Mouse (Mus musculus) midbrain, postnatal 0 days (tissue): ENCODE measurements around the gene Alkbh3. TPM values are rescaled to one million over a fixed set of nuclear protein-coding genes. Genes with fewer than 3 reads are reported as not detected.

Experiments used
- ATAC-seq: fragments of 200-750 bp; cut with Nextera tagmentation; 2 replicates; pipeline ENCODE4 v1.8.0; 2017; ENCODE audit warnings: moderate number of reproducible peaks, mild to moderate bottlenecking, moderate TSS enrichment, moderate library complexity; ENCODE audit not compliant: low FRiP score
- DNase-seq: peaks from one replicate; pipeline ENCODE4 v3.0.0-alpha.2; 2015; ENCODE audit warnings: low spot score
- H3K27ac ChIP-seq: fragments of 300-500 bp; sonication (generic); 2 replicates; pipeline ENCODE4 v1.5.1; 2014; ENCODE audit warnings: low read depth, mild to moderate bottlenecking, low read length, mixed read lengths
- H3K27me3 ChIP-seq: fragments of 300-500 bp; sonication (generic); 2 replicates; pipeline ENCODE4 v1.6.1; 2014; ENCODE audit warnings: low read length, control low read depth, mixed read lengths; ENCODE audit not compliant: insufficient read depth
- H3K36me3 ChIP-seq: fragments of 300-500 bp; sonication (generic); 2 replicates; pipeline ENCODE4 v1.6.1; 2014; ENCODE audit warnings: low read length, control low read depth, mixed read lengths; ENCODE audit not compliant: insufficient read depth
- H3K4me1 ChIP-seq: fragments of 300-500 bp; sonication (generic); 2 replicates; pipeline ENCODE4 v1.6.1; 2014; ENCODE audit warnings: mild to moderate bottlenecking, control low read depth, antibody characterized with exemption, low read length, mixed read lengths; ENCODE audit not compliant: insufficient read depth
- H3K4me2 ChIP-seq: fragments of 300-500 bp; sonication (generic); 2 replicates; pipeline ENCODE4 v1.6.1; 2014; ENCODE audit warnings: low read depth, mild to moderate bottlenecking, low read length, mixed read lengths; ENCODE audit not compliant: poor library complexity, severe bottlenecking
- H3K4me3 ChIP-seq: fragments of 300-500 bp; sonication (generic); 2 replicates; pipeline ENCODE4 v1.5.1; 2014; ENCODE audit warnings: low read depth, mild to moderate bottlenecking, low read length, moderate library complexity
- H3K9ac ChIP-seq: fragments of 300-500 bp; sonication (generic); replicated peaks from 2 replicates; pipeline ENCODE4 v1.6.1; 2014; ENCODE audit warnings: mild to moderate bottlenecking, low read length, moderate library complexity, mixed read lengths; ENCODE audit not compliant: poor library complexity, severe bottlenecking
- H3K9me3 ChIP-seq: fragments of 300-500 bp; sonication (generic); 2 replicates; pipeline ENCODE4 v1.6.1; 2016; ENCODE audit warnings: low read length, control low read depth
- CTCF ChIP-seq: IDR thresholded peaks from 2 replicates; pipeline ENCODE4 v1.5.1; 2016; ENCODE audit warnings: antibody characterized with exemption, mild to moderate bottlenecking
- WGBS: fragments of 180-500 bp; shearing (Covaris S2); extraction: QIAGEN DNeasy Blood & Tissue Kit; methylation state at CpG from one replicate; pipeline ENCODE4 v1.1.7; 2014; 5-methylcytosine and 5-hydroxymethylcytosine counted together
- polyA plus RNA-seq: library from polyadenylated mRNA; unstranded; fragments of >200 nt; fragmentation: Nextera tagmentation; extraction: Ambion mirVana; gene quantifications from 2 replicates; pipeline ENCODE4 v1.2.1, GENCODE M21; 2015
- total RNA-seq: library from RNA; depleted of rRNA; stranded (reverse); fragments of >200 nt; gene quantifications from 2 replicates; pipeline ENCODE4 v1.2.3, GENCODE M21; 2014; rRNA removed

The Alkbh3 gene
- total and polyA plus RNA-seq, 2 experiments from 2014 or later, result 28.6 to 52.2 TPM

DNA sequence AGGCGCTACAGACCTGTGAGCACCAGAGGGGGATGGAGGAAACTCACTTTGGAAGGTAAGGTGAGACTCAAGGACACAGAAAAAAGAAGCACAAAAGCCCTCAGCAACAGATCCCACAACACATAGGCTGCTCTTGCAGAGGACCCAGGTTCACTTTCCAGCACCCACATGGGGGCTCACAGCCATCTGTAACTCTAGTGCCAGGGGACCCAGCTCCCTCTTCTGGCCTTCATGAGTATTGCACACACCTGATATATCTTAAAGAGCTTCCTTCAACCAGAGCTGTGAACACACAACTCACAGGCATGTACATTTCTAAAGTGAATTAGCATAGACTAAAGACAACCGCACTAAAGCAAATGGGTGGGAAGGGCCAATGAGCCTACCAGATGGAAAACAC lies 66.5 kb downstream of the Alkbh3 start:
- ATAC-seq (no peak), DNase-seq (no peak)
- Histone ChIP-seq H3K36me3 (no peaks in the 10 kb centered on the region), H3K27me3 (no peaks in the 10 kb centered on the region), H3K9ac (no peak overlapping the region), H3K4me3 (no peak overlapping the region), H3K4me1 (no peaks in the 10 kb centered on the region), H3K4me2 (no peak overlapping the region), H3K27ac (no peak overlapping the region), H3K9me3 (0 out of 2 replicates have a peak, but pooled peaks cover 4% of the 10 kb centered on the region)
- WGBS, result 94% methylated on average over 2 of the region's 2 CpGs
- TF ChIP-seq CTCF, result peak; percentile 32; the same call in 1 of the 2 replicates

DNA sequence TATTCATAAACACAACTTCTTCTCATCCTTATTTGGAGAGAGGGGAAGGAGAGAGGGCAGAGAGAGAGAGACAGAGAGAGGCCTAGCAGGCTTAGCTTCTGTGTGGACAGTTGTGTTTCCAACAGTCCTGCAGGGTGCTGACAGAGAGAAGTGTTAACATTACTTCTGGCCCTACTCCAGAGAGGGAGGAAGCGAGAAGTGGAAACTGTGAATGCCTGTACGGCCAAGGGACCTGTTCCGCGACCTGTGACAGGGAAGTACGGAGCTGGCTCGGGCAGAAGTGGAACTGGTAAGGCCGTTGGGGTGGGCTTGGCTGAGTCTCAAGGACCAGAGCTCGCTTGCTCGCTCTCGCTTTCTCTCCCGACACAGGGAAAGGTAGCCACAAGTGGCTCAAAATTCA lies 68.9 kb downstream of the Alkbh3 start:
- TF ChIP-seq CTCF, result no peak
- no peaks in the 10 kb centered on the region for H3K36me3 ChIP-seq
- no peak overlapping the region for H3K27ac ChIP-seq
- no peak overlapping the region for H3K4me2 ChIP-seq
- H3K4me1 ChIP-seq, result no peaks in the 10 kb centered on the region
- H3K9me3 ChIP-seq, result 0 out of 2 replicates have a peak, but pooled peaks cover 4% of the 10 kb centered on the region
- no peaks in the 10 kb centered on the region for H3K27me3 ChIP-seq
- 77% methylated on average over 11 of the region's 11 CpGs for WGBS
- H3K4me3 ChIP-seq, result no peak overlapping the region
- DNase-seq, result no peak
- ATAC-seq, result no peak
- no peak overlapping the region for H3K9ac ChIP-seq

DNA sequence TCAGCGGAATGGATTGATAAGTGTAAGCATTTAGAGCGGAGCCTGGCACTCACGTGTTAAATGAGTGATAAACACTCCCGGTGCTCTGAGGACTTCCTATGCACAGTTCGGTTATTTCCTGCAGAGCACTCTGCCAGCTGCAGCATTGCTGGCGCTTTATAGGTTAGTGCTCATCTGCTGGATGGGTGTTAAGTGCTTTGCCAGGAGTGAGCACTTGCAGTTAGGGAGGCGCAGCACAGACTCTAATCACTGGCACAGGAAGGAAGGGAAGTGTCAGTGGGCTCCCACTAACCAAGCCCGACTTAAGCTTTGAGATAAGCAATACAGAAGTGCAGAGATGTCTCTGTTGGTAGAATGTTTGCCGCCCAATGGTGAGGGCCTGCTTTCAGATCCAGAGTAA lies 72.1 kb downstream of the Alkbh3 start:
- TF ChIP-seq CTCF, result no peak
- Histone ChIP-seq H3K27me3 (no peaks in the 10 kb centered on the region), H3K4me1 (no peaks in the 10 kb centered on the region), H3K4me3 (no peak overlapping the region), H3K36me3 (no peaks in the 10 kb centered on the region), H3K9me3 (no peaks in the 10 kb centered on the region), H3K9ac (no peak overlapping the region), H3K4me2 (no peak overlapping the region), H3K27ac (no peak overlapping the region)
- 83% methylated on average over 9 of the region's 9 CpGs for WGBS
- DNase-seq (peak; percentile 9), ATAC-seq (no peak)

Other genes starting within 250 kb of the Alkbh3 start
- 42.7 and 57.2 TPM in 2 replicates for gene Ext2, start 188.2 kb downstream of the Alkbh3 start, total RNA-seq
- 74.1 and 74.7 TPM in 2 replicates for gene Ext2, start 188.2 kb downstream of the Alkbh3 start, polyA plus RNA-seq
- gene Accs, start 160.9 kb downstream of the Alkbh3 start, total RNA-seq, result 10.8 and 12.1 TPM in 2 replicates
- 4.7 and 4.9 TPM in 2 replicates for gene Accs, start 160.9 kb downstream of the Alkbh3 start, polyA plus RNA-seq
- gene Accsl, start 141.7 kb downstream of the Alkbh3 start, total RNA-seq, result 0.52 TPM in 1 of 2 replicates, not detected in the other
- 0.11 and 0.51 TPM in 2 replicates for gene Accsl, start 141.7 kb downstream of the Alkbh3 start, polyA plus RNA-seq
- 21.9 and 23.3 TPM in 2 replicates for gene Gm13889, start 53.6 kb downstream of the Alkbh3 start, total RNA-seq
- gene Gm13889, start 53.6 kb downstream of the Alkbh3 start, polyA plus RNA-seq, result 9.3 and 10.4 TPM in 2 replicates
- gene Gm27027, start 14.5 kb downstream of the Alkbh3 start, total RNA-seq, result not detected in 2 replicates
- not detected in 2 replicates for gene Gm27027, start 14.5 kb downstream of the Alkbh3 start, polyA plus RNA-seq
- 62.0 and 71.4 TPM in 2 replicates for gene Hsd17b12, start 147.2 kb upstream of the Alkbh3 start, total RNA-seq
- gene Hsd17b12, start 147.2 kb upstream of the Alkbh3 start, polyA plus RNA-seq, result 141 and 153 TPM in 2 replicates